Mouse (Mus musculus) kidney, adult 2 months (tissue): ENCODE measurements at regions not wholly inside any gene's neighbourhood (a gene's known extent, or its start where the extent isn't known, plus 50 kb on each side); places are given as distances from the start of the nearest gene placed in this dataset.

Experiments used
- CTCF ChIP-seq: fragments of 200-500 bp; conservative IDR thresholded peaks from 2 replicates; pipeline ENCODE4 v1.5.1; 2011; ENCODE audit warnings: low read depth, mild to moderate bottlenecking, control low read depth, low read length, moderate library complexity, mixed read lengths; ENCODE audit not compliant: insufficient read depth, insufficient read length
- POLR2A ChIP-seq: fragments of 200-500 bp; IDR thresholded peaks from one replicate; pipeline ENCODE4 v1.6.1; 2011; ENCODE audit warnings: low read depth, low read length, control low read depth

DNA sequence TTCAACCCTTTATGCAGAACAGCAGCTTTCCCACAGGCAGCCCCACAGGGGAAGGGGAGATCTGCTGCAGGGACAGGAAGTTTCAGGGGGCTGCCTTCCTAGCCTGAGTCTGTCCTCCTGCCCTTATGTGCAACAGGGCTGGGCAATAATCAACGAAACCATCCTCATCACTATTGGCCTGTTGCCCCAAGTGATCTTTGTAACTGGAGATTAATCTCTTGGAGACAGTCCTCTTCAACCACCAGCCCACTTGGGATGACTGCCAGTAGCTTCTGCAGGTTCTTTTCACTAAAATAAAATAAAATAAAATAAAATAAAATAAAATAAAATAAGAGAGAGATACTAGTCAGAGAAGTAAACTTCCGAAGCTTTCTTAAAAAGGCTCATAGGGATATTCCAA is 85.5 kb upstream of the Mocs1 start:
- TF ChIP-seq CTCF, result no peak
- TF ChIP-seq POLR2A, result no peak
